Mouse (Mus musculus) megakaryocyte progenitor cell, adult 5-6 weeks (primary cell): ENCODE results near the gene Plpp3. TPM values are rescaled to one million over a fixed set of nuclear protein-coding genes. Genes with fewer than 3 reads are reported as not detected.

Experiments
- ATAC-seq: replicated peaks from 2 replicates; pipeline ENCODE4 v1.8.0; 2016; ENCODE audit warnings: mild to moderate bottlenecking, moderate TSS enrichment, inconsistent platforms; ENCODE audit not compliant: poor library complexity
- total RNA-seq, 2 experiments: library from RNA; stranded (forward) in 1 of 2; stranded (reverse) in 1 of 2; fragments of 157-497, 149-512 nt in 1 of 2; fragments of 200-1000 nt in 1 of 2; gene quantifications; 2 replicates each; pipeline versions ENCODE4 v1.2.3 to v1.2.4; 2015 to 2017

The Plpp3 gene
- 0.34 TPM in 1 of 2 replicates, not detected in the other for total RNA-seq (2015)
- total RNA-seq (2017): 0.14 TPM in 1 of 2 replicates, not detected in the other

DNA sequence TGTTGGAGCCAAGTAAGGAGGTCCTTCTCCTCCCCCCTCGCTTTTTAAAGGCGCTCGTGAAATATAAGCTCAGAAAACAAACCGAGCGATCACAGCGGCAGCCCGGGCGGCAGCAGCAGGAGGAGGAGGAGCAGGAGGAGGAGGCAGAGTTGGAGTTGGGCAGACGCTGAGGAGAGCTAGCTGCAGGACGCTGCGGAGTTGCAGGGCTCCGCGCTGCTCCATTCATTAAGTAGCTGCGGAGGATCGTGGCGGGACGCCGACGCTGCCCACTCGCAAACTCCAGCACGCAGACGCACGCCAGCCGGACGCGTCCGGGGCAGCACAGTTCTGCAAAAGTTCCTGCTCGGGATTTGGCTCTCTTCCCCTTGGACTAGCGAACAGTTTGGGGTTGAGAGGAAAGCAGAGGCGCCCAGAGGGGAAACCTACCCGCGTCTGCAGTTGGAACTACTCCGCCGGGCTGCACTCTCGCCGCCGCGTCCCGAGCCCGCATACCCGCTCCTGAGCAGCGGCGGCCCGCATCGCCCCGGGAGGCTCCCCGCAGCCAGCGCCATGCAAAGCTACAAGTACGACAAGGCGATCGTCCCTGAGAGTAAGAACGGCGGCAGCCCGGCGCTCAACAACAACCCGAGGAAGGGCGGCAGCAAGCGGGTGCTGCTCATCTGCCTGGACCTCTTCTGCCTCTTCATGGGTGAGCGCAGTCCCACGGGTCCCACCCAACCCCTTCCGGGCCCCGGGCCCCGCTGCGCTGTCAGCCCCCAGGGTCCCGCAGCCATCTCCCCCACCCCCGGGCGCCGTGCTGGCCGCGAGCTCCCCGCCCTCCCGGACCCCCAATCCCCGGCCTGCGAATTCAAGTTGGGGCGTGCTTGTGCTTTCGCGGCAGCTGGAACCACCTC lies at the start of gene Plpp3:
Plpp3 (plus strand) TSS at position 72 of the 893 bp plus-strand sequence.
- ATAC-seq: peak; percentile 63

DNA sequence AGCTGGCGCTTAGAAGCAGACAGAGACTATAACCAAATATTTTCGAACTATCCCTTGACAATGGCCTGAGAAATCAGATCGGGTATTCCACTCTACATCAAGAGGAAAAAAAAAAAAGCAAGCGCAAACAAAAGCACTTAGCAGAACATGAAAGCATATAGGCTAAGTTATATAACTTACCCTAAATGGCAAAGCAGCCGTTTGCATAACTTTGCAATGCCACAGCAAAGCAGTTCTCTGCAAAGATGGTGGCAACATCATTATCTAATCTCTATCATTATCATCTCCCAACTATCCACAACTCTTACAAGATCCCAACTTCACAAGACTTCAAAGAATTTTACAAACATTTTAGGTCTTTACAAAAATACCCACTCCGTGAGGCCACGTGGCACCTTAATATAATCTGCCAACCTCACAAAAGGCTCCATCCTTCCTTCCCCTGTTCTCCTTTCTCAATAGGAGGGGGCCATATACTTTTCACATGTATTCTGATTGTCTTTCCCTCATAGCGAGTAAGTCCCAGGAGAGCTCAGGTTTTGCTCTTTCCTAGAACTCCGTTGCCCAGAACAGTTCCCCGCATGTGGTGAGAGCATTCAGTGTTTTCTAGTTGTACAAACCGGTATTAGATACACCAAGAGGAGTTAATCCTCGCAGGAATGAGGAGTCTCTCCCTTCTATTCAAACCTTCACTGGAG lies 49.1 kb upstream of the Plpp3 start:
- no peak for ATAC-seq

- no peak for ATAC-seq
Measured at GRCm38 (mm10) chr4:105108641-105109198, 48.4 kb upstream of the Plpp3 start.

GRCm38 (mm10) chr4:105109199-105109989 lies 47.8 kb upstream of the Plpp3 start, which contains the start of gene Prkaa2:
Gene Prkaa2 (minus strand): TSS chr4:105109890.
- peak; percentile 78 for ATAC-seq

DNA sequence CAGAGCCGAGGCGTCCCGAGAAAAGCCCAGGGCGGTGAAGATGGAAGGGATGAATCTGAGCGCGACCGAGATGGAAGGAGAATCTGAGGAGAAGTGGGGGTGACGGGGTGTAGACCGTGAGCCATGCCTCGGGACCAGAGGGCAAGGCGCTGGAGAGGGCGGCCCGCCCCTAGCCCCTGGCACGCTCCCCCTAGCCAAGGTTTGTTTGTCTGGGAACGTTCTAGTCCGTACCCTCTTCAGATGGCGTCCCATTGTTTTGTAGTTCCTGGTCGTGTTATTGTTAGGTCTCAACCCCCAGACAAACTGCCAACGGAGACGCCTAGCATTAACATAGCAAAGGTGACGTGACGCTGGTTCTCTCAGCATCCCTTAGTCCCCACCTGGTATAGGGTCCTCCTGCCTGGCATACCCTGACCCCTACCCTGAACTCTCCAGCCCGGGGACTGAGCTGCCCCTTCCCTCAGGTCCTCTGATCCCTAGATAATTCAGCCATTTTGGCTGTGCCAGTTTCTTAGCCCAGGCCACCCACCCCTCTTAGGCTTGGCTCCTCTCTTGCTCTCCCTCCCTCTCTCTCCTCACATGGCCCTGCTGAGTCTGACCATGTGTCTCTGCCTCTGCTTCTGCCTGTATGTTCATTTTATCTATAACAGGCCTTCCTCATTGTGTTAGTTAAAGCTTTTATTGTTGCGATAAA lies 47.0 kb upstream of the Plpp3 start:
- peak; percentile 45; the same call in 1 of the 2 replicates for ATAC-seq

DNA sequence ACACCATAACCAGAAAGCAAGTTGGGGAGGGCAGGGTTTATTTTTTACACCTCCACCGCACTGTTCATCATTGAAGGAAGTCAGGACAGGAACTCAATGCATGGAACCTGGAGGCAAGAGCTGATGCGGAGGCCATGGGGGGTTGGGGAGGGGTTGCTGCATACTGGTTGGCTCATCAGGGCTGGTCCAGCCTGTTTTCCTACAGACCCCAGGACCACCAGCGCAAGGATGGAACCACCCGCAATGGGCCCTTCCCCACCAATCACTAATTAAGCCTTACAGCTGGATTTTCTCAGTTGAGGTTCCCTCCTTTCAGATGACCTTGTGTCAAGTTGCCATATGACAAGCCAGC lies 46.5 kb upstream of the Plpp3 start:
- 0 out of 2 replicates have a peak, but pooled peaks have one; percentile 5 for ATAC-seq

DNA sequence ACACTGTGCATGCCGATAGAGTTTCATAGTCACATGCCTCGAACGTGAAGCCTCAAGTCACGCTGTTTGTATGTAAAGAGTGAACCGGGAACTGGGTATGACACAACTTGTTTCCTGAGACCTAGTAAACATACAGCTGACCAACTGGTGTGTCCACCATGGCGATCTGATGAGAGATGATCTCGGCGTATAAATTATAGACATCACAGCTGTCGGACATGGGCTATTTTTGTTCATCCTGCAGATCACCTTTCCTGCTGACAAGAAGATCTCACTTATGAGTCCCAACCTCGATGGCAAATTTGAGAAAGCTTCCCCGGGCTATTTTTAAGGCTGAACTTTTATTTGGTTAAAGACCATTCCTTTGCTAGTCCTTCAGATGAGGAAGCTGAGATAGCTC lies 45.4 kb upstream of the Plpp3 start:
- ATAC-seq: no peak

DNA sequence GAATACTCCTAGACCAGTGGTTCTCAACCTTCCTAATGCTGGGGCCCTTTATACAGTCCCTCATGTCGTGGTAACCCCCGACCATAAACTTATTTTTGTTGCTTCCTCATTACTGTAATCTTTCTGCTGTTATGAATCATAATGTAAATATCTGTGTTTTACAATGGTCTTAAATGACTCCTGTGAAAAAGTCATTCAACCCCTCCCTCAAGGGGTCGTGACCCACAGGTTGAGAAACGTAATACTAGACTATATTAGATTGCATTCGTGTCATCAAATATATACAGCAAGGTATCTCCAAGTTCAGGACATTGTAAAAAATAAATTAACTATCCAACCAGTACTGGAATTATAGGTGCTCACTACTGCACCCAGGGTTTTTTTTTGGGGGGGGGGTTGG lies 44.1 kb upstream of the Plpp3 start:
- ATAC-seq: no peak

DNA sequence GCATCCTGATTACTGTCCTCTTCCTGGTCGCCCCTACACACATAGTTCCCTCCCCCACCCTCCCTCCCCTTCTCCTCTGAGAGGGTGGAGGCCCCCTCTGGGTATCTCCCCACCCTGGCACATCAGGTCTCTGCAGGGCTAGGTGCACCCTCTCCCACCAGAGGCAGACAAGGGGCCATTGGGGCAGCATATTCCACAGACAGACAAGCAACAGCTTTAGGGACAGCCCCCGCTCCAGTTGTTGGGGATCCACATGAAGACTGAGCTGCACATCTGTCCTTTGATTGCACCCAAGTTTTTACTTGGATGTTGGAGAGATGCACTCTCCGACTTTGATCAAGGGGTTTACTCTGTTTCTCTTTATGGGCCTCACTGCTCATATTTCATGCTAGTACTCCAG lies 43.7 kb upstream of the Plpp3 start:
- no peak for ATAC-seq

- ATAC-seq: no peak
Measured at GRCm38 (mm10) chr4:105121081-105121480, 36.1 kb upstream of the Plpp3 start.

GRCm38 (mm10) chr4:105122429-105122828 lies 34.7 kb upstream of the Plpp3 start:
- peak; percentile 81 for ATAC-seq

- ATAC-seq: no peak
Measured at GRCm38 (mm10) chr4:105129212-105129611, 27.9 kb upstream of the Plpp3 start.

DNA sequence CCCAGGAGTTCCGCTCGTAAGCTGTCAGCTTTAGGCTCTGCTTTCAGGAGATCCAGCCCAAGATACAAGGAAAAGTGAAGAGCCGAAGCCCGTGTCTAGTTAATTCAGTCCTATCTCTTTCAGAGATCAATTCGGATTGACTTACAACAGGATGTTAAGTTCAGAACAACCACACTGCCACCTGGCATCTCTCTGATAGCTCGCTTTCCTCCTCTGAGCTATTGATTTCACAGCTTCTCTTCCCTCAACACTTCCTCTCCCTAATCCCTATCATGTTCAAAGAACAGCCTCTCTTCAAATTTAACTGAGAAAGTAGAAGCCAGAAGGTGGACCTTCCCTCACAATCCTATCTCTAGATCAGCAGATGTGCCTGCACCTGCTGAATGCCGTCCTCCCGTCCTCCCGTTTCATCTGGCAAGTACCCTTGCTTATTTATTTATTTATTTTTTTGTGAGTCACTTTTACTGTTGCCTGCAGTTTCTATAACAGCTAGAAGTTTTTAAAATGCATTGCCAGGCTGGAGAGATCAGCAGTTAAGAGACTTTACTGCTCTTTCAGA lies 25.3 kb upstream of the Plpp3 start:
- no peak for ATAC-seq

DNA sequence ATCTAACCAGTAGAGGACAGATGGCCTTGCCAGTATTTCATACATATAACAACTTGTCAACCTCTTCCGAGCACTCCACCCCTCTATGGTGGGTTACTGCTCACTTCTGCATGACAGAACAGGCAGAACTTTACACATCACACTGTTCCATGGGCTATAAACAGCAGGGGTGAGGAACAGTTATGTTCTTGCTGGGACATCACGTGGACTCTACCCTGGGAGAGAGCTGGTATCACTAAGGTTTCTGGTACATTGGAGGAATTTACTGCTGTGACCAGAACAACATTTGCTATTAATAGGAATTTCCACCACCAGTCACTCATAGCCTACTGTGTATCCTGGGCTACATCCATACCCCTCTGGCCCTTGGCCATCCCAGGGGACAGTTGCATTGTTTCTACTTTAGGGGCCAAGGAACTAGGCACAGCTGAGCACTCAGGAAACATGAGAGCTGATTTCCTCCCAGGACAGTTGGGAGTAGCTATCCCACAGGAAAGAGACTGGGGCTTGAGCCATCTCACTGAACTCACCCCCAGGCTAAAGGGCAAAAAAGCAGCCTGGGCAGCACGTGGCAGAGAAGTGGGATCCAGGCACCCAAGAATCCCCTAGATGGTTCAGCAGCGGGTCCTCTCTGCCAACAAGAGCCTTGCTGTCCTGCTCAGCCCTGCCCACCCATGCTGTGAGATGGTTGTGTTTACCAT lies 23.6 kb upstream of the Plpp3 start:
- ATAC-seq: no peak

DNA sequence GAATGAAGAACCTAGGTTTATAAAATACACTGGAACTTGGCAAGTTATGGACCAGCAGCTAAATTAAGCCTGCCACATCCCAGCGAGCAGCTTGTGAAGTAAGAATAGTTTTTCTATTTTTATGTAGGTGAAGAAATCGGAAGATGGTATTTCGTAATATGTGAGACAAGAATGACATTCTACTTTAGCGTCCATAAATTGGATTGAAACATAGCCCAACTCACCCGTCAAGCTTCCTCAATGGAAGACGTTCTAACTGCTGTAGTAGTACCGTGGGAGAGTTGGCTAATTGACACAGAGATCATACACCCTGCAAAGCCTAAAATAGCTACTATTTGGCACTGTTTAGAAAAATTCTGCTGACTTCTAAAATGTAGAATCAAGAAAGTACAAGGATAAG lies 7.7 kb upstream of the Plpp3 start:
- peak; percentile 81 for ATAC-seq

GRCm38 (mm10) chr4:105151911-105152690 lies 5.0 kb upstream of the Plpp3 start:
- peak; percentile 82 for ATAC-seq

GRCm38 (mm10) chr4:105153227-105153626 lies 3.9 kb upstream of the Plpp3 start:
- ATAC-seq: no peak

DNA sequence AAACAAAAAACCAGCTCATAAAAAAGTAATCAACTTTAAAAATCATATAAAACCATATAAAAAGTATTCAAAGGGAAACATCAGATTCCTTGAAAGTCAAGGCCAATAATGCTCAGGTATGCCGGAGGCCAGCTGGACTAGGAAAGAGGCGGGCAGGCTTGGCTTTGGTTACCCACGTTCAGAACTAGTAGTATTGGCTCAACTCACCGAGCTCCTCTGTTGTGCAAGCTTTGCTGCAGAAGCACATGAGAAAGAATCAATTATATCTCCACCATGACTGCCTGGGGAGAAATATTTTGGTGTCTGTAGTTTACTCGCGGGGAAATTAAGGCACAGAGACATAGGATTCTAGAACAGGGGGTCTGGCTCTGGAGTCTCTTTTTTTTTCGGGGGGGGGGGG lies 866 bp upstream of the Plpp3 start:
- ATAC-seq: no peak

- peak; percentile 10; the same call in 1 of the 2 replicates for ATAC-seq
Measured at GRCm38 (mm10) chr4:105156955-105157275, 232 bp upstream of the Plpp3 start.
